Mouse (Mus musculus) E14TG2a.4 (cell line): ENCODE measurements around the gene Chst8.

ENCODE experiments used
- H3K27me3 ChIP-seq: 2 replicates; pipeline ENCODE4 v1.6.1; 2014; ENCODE audit warnings: low read length, control low read depth; ENCODE audit not compliant: insufficient read depth
- H3K36me3 ChIP-seq: 2 replicates; pipeline ENCODE4 v1.6.1; 2014; ENCODE audit warnings: low read length, control low read depth; ENCODE audit not compliant: insufficient read depth
- H3K4me1 ChIP-seq: replicated peaks from 2 replicates; pipeline ENCODE4 v1.6.1; 2014; ENCODE audit warnings: low read depth, low read length, control low read depth
- H3K4me3 ChIP-seq: replicated peaks from 2 replicates; pipeline ENCODE4 v1.5.1; 2014; ENCODE audit warnings: mild to moderate bottlenecking, low read length
- H3K9me3 ChIP-seq: 2 replicates; pipeline ENCODE4 v1.6.1; 2014; ENCODE audit warnings: low read length, control low read depth
- CTCF ChIP-seq: conservative IDR thresholded peaks from 2 replicates; pipeline ENCODE4 v1.5.1; 2014; ENCODE audit warnings: low read length
- NANOG ChIP-seq: IDR thresholded peaks from 2 replicates; pipeline ENCODE4 v1.6.1; 2014; ENCODE audit warnings: borderline replicate concordance, low read length, mixed read lengths
- POU5F1 ChIP-seq: IDR thresholded peaks from 2 replicates; pipeline ENCODE4 v1.6.1; 2014; ENCODE audit warnings: low read length, borderline replicate concordance

Chst8 gene

DNA sequence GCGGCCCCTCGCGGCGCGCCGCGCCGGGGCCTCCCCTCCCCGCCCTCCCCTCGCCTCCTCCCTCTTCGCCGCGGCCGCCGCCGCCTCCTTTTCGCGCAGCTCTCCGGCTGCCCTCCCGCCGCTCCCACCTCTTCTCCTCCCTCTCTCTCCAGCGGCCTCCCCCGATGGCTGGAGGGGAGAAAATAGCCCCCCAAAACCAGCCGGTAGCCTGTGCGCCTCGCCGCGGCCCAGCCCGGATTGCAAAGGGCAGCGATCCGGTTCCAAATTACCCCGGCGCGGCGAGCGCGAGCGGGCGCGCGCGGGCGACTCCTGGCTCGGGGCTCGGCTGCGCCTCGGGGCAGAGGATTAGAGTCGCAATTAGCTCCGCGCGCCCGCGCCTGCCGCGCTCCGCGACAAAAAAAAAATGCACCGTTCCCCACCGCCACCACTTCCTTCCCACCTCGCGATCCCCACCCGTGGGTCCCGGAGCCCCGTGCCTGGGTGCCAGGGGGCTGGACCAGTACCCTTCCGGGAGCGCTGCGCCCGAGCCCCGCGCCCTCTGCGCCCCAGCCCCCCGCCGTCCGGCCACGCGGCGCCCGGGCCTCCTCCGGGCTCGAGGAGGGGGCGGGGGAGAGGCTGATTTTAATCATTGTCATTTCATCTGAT lies 157.9 kb downstream of the Chst8 start:
- Histone ChIP-seq H3K4me1 (peaks cover 58% of the 10 kb centered on the region), H3K36me3 (peaks cover 13% of the 10 kb centered on the region), H3K4me3 (peak overlapping the region; percentile 90), H3K27me3 (peaks cover 20% of the 10 kb centered on the region), H3K9me3 (no peaks in the 10 kb centered on the region; the same call in 1 of the 2 replicates)
- TF ChIP-seq CTCF (no peak), NANOG (no peak), POU5F1 (no peak)

DNA sequence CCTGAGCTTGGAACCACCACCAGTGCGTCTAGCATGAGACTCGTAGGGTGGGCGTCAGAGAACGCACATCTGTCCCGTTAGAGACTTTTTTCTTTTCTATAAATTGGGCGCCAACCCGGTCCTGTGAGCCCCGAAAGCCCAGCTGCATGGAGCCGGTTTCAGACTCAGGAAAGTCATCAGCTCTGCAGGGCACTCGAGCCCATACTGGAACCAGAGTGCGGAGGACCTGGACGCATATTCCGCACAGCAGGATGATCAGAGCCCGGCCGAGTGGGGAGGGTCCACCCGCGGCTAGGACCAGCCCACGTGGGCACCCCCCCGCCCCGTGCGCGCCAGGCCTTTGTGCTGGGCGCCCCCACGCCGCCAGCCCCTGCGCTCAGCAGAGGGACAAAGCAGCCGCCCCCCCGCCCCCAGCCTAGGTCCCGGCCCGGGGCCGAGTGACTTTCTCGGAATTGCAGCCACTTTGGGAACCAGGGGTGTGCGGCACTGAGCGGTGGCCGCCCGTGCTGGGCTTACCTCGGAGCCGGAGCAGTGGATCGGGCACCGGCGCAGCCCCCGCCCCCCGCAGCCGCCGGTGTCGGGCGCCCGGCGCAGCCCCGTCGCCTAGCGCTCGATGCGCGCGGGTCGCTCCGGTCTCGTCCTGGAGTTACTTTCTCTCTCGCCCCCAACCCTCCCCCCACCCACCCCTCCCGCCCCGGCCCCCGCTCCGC lies 158.6 kb downstream of the Chst8 start:
- peaks cover 56% of the 10 kb centered on the region for H3K4me1 ChIP-seq
- TF ChIP-seq POU5F1: no peak
- no peak for TF ChIP-seq NANOG
- TF ChIP-seq CTCF: no peak
- H3K27me3 ChIP-seq: peaks cover 20% of the 10 kb centered on the region
- H3K4me3 ChIP-seq: peak overlapping the region; percentile 85
- H3K9me3 ChIP-seq: peaks cover 4% of the 10 kb centered on the region
- H3K36me3 ChIP-seq: peaks cover 20% of the 10 kb centered on the region

DNA sequence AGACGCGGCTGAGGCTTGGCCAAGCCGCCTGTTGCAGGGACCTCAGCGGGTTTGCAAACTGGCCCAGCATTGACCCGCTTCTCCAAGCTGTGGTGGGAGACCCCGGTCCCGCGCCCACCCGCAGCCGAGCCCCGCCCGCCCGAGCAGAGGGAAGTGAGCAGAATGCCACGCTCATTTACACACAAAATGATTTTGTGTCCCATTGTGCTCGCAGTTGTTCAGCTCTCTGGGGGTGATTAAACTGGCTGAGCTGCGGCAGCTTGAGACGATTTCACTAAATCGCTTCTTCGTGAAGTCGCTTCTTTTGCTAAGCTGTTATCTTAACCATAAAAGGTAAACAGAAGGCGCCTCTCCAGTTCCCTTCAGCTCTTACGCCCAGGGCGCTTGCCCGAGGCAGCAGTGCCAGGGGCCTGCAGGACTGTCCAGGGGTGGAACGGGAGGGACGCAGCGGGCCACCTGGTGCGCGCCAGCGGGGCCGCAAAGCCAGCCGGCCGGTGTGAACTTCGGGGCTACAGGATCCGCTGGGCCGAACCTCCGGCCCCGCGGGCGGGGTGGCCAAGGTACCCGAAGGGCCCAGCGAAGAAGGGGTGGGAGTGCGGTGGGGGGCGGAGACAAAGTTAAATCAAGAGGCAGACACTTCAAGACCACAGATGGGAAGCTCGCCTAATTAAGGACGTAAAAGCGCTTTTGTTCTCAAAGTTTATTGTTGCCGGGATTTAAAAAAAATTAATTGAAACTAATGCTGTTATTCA lies 159.6 kb downstream of the Chst8 start:
- peaks cover 12% of the 10 kb centered on the region for H3K9me3 ChIP-seq
- H3K27me3 ChIP-seq: peaks cover 20% of the 10 kb centered on the region
- H3K4me3 ChIP-seq: peak overlapping the region; percentile 85
- H3K4me1 ChIP-seq: peaks cover 54% of the 10 kb centered on the region
- peaks cover 28% of the 10 kb centered on the region for H3K36me3 ChIP-seq
- TF ChIP-seq POU5F1 (no peak), NANOG (peak; percentile 44; the same call in 1 of the 2 replicates), CTCF (no peak)

DNA sequence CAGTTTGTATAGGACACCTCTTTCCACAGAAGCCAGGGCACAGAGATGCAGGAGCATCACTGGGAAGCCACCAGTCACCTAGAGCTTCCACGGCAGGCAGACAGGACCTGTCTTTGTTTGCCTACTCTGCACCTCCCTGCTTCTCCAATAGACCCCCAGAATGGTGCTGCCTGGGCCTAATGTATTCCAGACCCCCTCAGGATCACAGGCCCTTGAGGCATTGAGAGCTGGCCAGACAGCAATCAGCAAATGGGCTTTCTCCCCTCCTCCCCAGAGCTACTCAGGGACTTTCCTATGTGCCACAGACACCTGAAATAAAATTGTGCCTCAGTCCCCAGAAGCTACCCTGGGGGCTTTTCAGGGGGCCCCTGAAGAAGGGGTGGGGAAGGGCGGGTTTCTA lies 161.1 kb downstream of the Chst8 start:
- H3K4me1 ChIP-seq: peaks cover 57% of the 10 kb centered on the region
- H3K27me3 ChIP-seq: peaks cover 18% of the 10 kb centered on the region
- no peak overlapping the region for H3K4me3 ChIP-seq
- H3K36me3 ChIP-seq: peaks cover 43% of the 10 kb centered on the region
- H3K9me3 ChIP-seq: peaks cover 19% of the 10 kb centered on the region
- TF ChIP-seq NANOG (no peak), POU5F1 (no peak), CTCF (no peak)

DNA sequence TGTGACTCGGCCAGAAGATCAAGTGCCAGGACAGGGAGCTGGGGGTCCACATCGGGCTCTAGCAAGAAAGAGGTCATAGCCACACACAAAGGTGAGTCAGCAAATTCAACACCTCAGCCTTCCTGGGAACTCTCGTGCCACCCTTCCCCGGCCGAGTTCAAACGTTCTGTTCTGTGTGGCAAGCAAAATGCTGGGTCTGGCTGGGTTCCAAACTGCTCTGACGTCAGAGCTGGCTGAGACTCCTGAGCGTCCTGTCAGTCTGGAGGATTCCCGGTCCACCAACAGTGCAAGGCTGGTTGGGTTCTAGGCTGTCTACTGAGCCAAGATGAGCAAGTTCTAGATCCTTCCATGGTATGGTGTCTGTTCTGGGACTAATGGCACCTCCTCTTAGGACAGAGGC lies 165.5 kb downstream of the Chst8 start:
- Histone ChIP-seq H3K4me3 (no peak overlapping the region), H3K4me1 (peaks cover 80% of the 10 kb centered on the region), H3K36me3 (peaks cover 80% of the 10 kb centered on the region), H3K9me3 (peaks cover 19% of the 10 kb centered on the region), H3K27me3 (peaks cover 2% of the 10 kb centered on the region)
- TF ChIP-seq POU5F1 (no peak), NANOG (no peak), CTCF (no peak)

DNA sequence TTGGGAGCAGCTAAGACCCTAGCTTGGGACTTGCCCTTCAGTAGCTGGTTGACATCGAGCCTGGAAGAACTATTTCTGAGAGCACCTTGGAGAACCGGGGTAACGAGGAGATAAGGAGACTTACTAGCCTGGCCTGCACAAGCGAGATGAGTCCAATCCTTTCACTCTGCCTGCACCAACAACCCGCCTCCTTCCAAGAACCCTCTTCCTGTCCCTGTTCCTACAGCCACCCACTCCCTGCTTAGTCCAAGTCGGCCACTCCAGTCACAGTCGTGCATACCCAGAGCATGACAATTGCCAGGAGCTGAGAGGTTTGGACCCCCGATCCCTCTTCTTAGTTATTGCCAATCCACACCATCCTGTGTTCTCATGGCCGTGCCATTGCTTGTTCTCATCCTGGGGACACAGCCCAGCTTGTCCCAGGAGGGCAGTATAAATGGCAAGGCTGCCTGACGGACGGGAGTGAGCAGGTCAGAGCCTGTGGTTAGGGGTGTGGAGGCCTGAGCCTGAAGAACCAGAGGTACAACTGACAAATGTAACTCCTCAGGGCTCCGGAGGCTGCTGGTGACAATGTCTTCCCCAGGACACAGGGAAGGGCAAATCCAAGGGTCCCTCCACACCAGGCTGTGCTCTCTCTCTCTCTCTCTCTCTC lies 166.2 kb downstream of the Chst8 start:
- peaks cover 86% of the 10 kb centered on the region for H3K36me3 ChIP-seq
- no peak overlapping the region for H3K4me3 ChIP-seq
- no peaks in the 10 kb centered on the region for H3K27me3 ChIP-seq
- peaks cover 79% of the 10 kb centered on the region for H3K4me1 ChIP-seq
- peaks cover 19% of the 10 kb centered on the region for H3K9me3 ChIP-seq
- no peak for TF ChIP-seq POU5F1
- no peak for TF ChIP-seq CTCF
- TF ChIP-seq NANOG: no peak

DNA sequence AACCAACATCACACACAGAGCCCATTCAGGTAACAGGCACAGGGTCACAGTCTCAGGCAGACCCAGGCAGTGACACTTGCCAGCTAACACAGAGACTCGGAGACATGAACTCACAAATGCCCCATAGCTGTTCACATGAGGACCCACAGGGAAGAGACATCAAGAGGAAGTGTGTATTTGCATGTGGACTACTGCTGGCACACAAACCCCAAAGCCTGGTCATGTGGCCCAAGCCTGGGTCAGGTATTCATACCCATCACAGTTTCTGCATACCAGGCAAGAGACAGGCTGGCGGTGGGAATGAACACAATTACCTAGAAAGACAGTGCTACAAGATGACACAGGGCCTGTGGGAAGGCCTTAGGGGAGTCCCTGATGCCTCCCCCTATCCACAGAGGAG lies 166.9 kb downstream of the Chst8 start:
- TF ChIP-seq NANOG: no peak
- no peak for TF ChIP-seq CTCF
- TF ChIP-seq POU5F1: no peak
- H3K9me3 ChIP-seq: peaks cover 19% of the 10 kb centered on the region
- H3K36me3 ChIP-seq: peaks cover 90% of the 10 kb centered on the region
- peaks cover 83% of the 10 kb centered on the region for H3K4me1 ChIP-seq
- no peaks in the 10 kb centered on the region for H3K27me3 ChIP-seq
- H3K4me3 ChIP-seq: no peak overlapping the region

DNA sequence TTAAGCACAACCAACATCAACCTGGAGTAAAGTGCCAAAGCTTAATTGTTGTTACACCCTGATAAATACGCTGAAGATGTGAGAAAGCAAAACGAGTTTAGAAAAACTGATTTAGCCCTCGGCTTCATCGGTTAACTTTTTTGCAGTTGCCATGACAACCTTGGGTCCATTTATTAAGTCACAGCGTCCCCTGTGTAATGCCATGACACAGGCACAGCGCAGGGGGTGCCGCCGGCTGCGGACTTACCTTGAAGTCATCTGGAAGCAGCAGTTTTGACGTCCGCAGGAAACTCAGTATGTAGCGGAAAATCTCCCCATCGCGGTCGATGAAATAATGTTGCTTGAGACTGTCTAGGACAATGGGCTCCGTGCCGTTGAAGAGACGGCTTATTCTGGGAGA lies 167.9 kb downstream of the Chst8 start:
- Histone ChIP-seq H3K36me3 (peaks cover 90% of the 10 kb centered on the region), H3K9me3 (peaks cover 19% of the 10 kb centered on the region), H3K4me1 (peaks cover 83% of the 10 kb centered on the region), H3K4me3 (no peak overlapping the region), H3K27me3 (no peaks in the 10 kb centered on the region)
- TF ChIP-seq NANOG (no peak), CTCF (no peak), POU5F1 (no peak)
